Mouse (Mus musculus) erythroblast, embryonic 14.5 days (primary cell): ENCODE results near the gene Specc1.

Experiments used
- GATA1 ChIP-seq: IDR thresholded peaks from 2 replicates; pipeline ENCODE4 v1.6.1; 2012; ENCODE audit warnings: low read length, inconsistent platforms, mixed read lengths
- TAL1 ChIP-seq: IDR thresholded peaks from 3 replicates; pipeline ENCODE4 v1.6.1; 2012; ENCODE audit warnings: low read length, inconsistent platforms, mixed read lengths

DNA sequence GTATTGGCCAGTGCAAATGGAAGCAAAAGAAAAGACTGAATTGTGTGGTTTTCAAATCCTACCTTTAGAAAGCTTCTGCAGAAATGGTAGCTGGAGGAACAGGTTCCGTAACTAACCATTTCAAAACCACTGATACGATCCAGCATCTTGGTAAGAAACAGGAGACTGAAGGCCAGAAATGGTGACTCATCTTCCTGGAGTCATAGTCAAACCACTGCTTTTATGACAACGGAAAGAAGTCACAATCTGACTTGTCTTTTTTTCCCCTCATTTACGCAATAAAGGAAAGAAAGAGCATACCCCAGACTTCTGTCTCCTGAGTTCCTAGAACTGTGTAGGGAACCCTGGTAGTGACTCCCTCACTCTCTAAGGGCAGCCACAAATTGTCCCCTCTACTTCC, 228.3 kb downstream of the Specc1 start:
- TF ChIP-seq GATA1 (no peak), TAL1 (no peak)
